Mouse (Mus musculus) stomach, postnatal 0 days (tissue): Measurements from ENCODE around the gene Tmc6. TPM values are rescaled to one million over a fixed set of nuclear protein-coding genes. Genes with fewer than 3 reads are reported as not detected.

Source experiments
- ATAC-seq: fragments of 200-750 bp; cut with Nextera tagmentation; 2 replicates; pipeline ENCODE4 v1.8.0; 2017; ENCODE audit not compliant: low FRiP score, low TSS enrichment
- DNase-seq: peaks from one replicate; pipeline ENCODE4 v3.0.0-alpha.2; 2016; ENCODE audit warnings: low spot score
- H3K27ac ChIP-seq: fragments of 300-500 bp; sonication (generic); replicated peaks from 2 replicates; pipeline ENCODE4 v1.5.1; 2014; ENCODE audit warnings: mild to moderate bottlenecking, control low read depth
- H3K27me3 ChIP-seq: fragments of 300-500 bp; sonication (generic); 2 replicates; pipeline ENCODE4 v1.6.1; 2014; ENCODE audit warnings: low read length; ENCODE audit not compliant: control insufficient read depth, insufficient read depth
- H3K36me3 ChIP-seq: fragments of 300-500 bp; sonication (generic); 2 replicates; pipeline ENCODE4 v1.6.1; 2014; ENCODE audit warnings: low read length, mixed read lengths; ENCODE audit not compliant: control insufficient read depth, insufficient read depth
- H3K4me1 ChIP-seq: fragments of 300-500 bp; sonication (generic); replicated peaks from 2 replicates; pipeline ENCODE4 v1.6.1; 2014; ENCODE audit warnings: antibody characterized with exemption; ENCODE audit not compliant: control insufficient read depth, insufficient read depth
- H3K4me2 ChIP-seq: fragments of 300-500 bp; sonication (generic); replicated peaks from 2 replicates; pipeline ENCODE4 v1.6.1; 2014; ENCODE audit warnings: low read depth, mild to moderate bottlenecking, control low read depth, moderate library complexity
- H3K4me3 ChIP-seq: fragments of 300-500 bp; sonication (generic); 2 replicates; pipeline ENCODE4 v1.5.1; 2014; ENCODE audit warnings: low read depth, low read length, control low read depth
- H3K9ac ChIP-seq: fragments of 300-500 bp; sonication (generic); 2 replicates; pipeline ENCODE4 v1.6.1; 2014; ENCODE audit warnings: mild to moderate bottlenecking, low read length, control low read depth, mixed read lengths
- H3K9me3 ChIP-seq: fragments of 300-500 bp; sonication (generic); 2 replicates; pipeline ENCODE4 v1.6.1; 2016; ENCODE audit warnings: low read length; ENCODE audit not compliant: control insufficient read depth
- CTCF ChIP-seq: IDR thresholded peaks from 2 replicates; pipeline ENCODE4 v1.5.1; 2016; ENCODE audit warnings: antibody characterized with exemption, low read depth, mild to moderate bottlenecking, moderate library complexity
- EP300 ChIP-seq: optimal IDR thresholded peaks from 2 replicates; pipeline ENCODE3; 2016; ENCODE audit warnings: antibody characterized with exemption
- WGBS: fragments of 180-500 bp; shearing (Covaris S2); extraction: QIAGEN DNeasy Blood & Tissue Kit; methylation state at CpG from one replicate; pipeline ENCODE4 v1.1.7; 2014; 5-methylcytosine and 5-hydroxymethylcytosine counted together
- polyA plus RNA-seq: library from polyadenylated mRNA; unstranded; fragments of >200 nt; fragmentation: Nextera tagmentation; extraction: Ambion mirVana; gene quantifications from 2 replicates; pipeline ENCODE4 v1.2.1, GENCODE M21; 2015

The Tmc6 gene
- polyA plus RNA-seq, 1 experiment from 2014 or later, result 21.0 TPM

- H3K9ac ChIP-seq, result no peak overlapping the region
- H3K27me3 ChIP-seq, result no peaks in the 10 kb centered on the region
- no peak overlapping the region for H3K4me2 ChIP-seq
- 53% methylated on average over 4 of the region's 4 CpGs for WGBS
- no peaks in the 10 kb centered on the region for H3K9me3 ChIP-seq
- DNase-seq (no peak), ATAC-seq (no peak)
- H3K4me1 ChIP-seq, result no peaks in the 10 kb centered on the region
- TF ChIP-seq EP300, result no peak
- no peak for TF ChIP-seq CTCF
- H3K36me3 ChIP-seq, result peaks cover 35% of the 10 kb centered on the region
- H3K27ac ChIP-seq, result no peak overlapping the region
- no peak overlapping the region for H3K4me3 ChIP-seq
Observed at GRCm38 (mm10) chr11:117743454-117744030, 38.5 kb downstream of the Tmc6 start.

- WGBS, result 73% methylated on average over 8 of the region's 8 CpGs
- Histone ChIP-seq H3K9ac (no peak overlapping the region), H3K9me3 (no peaks in the 10 kb centered on the region), H3K27ac (no peak overlapping the region), H3K4me2 (no peak overlapping the region), H3K27me3 (no peaks in the 10 kb centered on the region), H3K4me1 (no peaks in the 10 kb centered on the region), H3K4me3 (no peak overlapping the region), H3K36me3 (peaks cover 33% of the 10 kb centered on the region)
- no peak for DNase-seq
- no peak for TF ChIP-seq CTCF
- TF ChIP-seq EP300, result no peak
- ATAC-seq, result no peak
Observed at GRCm38 (mm10) chr11:117742715-117743114, 39.3 kb downstream of the Tmc6 start.

- Histone ChIP-seq H3K27ac (no peak overlapping the region), H3K9me3 (no peaks in the 10 kb centered on the region), H3K4me1 (no peaks in the 10 kb centered on the region), H3K9ac (no peak overlapping the region), H3K4me2 (no peak overlapping the region), H3K27me3 (no peaks in the 10 kb centered on the region), H3K4me3 (no peak overlapping the region), H3K36me3 (peaks cover 32% of the 10 kb centered on the region)
- TF ChIP-seq CTCF (no peak), EP300 (no peak)
- 79% methylated on average over 8 of the region's 8 CpGs for WGBS
- ATAC-seq (no peak), DNase-seq (no peak)
Observed at GRCm38 (mm10) chr11:117742243-117742642, 39.8 kb downstream of the Tmc6 start.

- no peak overlapping the region for H3K9ac ChIP-seq
- H3K4me3 ChIP-seq, result no peak overlapping the region
- no peak for ATAC-seq
- no peak overlapping the region for H3K27ac ChIP-seq
- no peaks in the 10 kb centered on the region for H3K9me3 ChIP-seq
- no peak overlapping the region for H3K4me2 ChIP-seq
- H3K4me1 ChIP-seq, result no peaks in the 10 kb centered on the region
- TF ChIP-seq EP300 (no peak), CTCF (no peak)
- no peak for DNase-seq
- no peaks in the 10 kb centered on the region for H3K27me3 ChIP-seq
- H3K36me3 ChIP-seq, result peaks cover 25% of the 10 kb centered on the region
- 80% methylated on average over 6 of the region's 6 CpGs for WGBS
Observed at GRCm38 (mm10) chr11:117741128-117741527, 40.9 kb downstream of the Tmc6 start.

GRCm38 (mm10) chr11:117738123-117738522 lies 43.9 kb downstream of the Tmc6 start:
- Histone ChIP-seq H3K4me2 (no peak overlapping the region), H3K27me3 (no peaks in the 10 kb centered on the region), H3K36me3 (peaks cover 22% of the 10 kb centered on the region), H3K9ac (no peak overlapping the region), H3K4me3 (no peak overlapping the region), H3K9me3 (no peaks in the 10 kb centered on the region), H3K27ac (no peak overlapping the region), H3K4me1 (no peaks in the 10 kb centered on the region)
- whole genome bisulfite sequencing, result 87% methylated on average over 5 of the region's 5 CpGs
- no peak for ATAC-seq
- TF ChIP-seq EP300 (no peak), CTCF (no peak)
- no peak for DNase-seq

- Histone ChIP-seq H3K36me3 (peaks cover 16% of the 10 kb centered on the region), H3K27me3 (no peaks in the 10 kb centered on the region), H3K4me3 (no peak overlapping the region), H3K4me2 (no peak overlapping the region), H3K9me3 (no peaks in the 10 kb centered on the region), H3K27ac (0 out of 2 replicates have a peak overlapping the region, but pooled peaks have one; percentile 30), H3K9ac (no peak overlapping the region), H3K4me1 (no peaks in the 10 kb centered on the region)
- WGBS, result 51% methylated on average over 5 of the region's 5 CpGs
- DNase-seq (peak; percentile 60), ATAC-seq (peak; percentile 67)
- no peak for TF ChIP-seq CTCF
- no peak for TF ChIP-seq EP300
Observed at GRCm38 (mm10) chr11:117736037-117736689, 45.8 kb downstream of the Tmc6 start.
